Mouse (Mus musculus) limb, embryonic 13.5 days (tissue): ENCODE results near the gene Nup50. TPM values are rescaled to one million over a fixed set of nuclear protein-coding genes. Genes with fewer than 3 reads are reported as not detected.

Experiments used
- ATAC-seq: fragments of 200-750 bp; cut with Nextera tagmentation; 2 replicates; pipeline ENCODE4 v1.8.0; 2017; ENCODE audit warnings: low read depth, moderate number of reproducible peaks, moderate TSS enrichment; ENCODE audit not compliant: low FRiP score
- H3K27ac ChIP-seq: fragments of 300-500 bp; sonication (generic); 2 replicates; pipeline ENCODE4 v1.5.1; 2015; ENCODE audit warnings: inconsistent platforms, mild to moderate bottlenecking, moderate library complexity
- H3K27me3 ChIP-seq: fragments of 300-500 bp; sonication (generic); 2 replicates; pipeline ENCODE4 v1.6.1; 2015; ENCODE audit warnings: mild to moderate bottlenecking, inconsistent platforms
- H3K36me3 ChIP-seq: fragments of 300-500 bp; sonication (generic); 2 replicates; pipeline ENCODE4 v1.6.1; 2015; ENCODE audit warnings: inconsistent platforms, mild to moderate bottlenecking, moderate library complexity
- H3K4me1 ChIP-seq: fragments of 300-500 bp; sonication (generic); 2 replicates; pipeline ENCODE4 v1.6.1; 2015; ENCODE audit warnings: inconsistent platforms
- H3K4me2 ChIP-seq: fragments of 300-500 bp; sonication (generic); replicated peaks from 2 replicates; pipeline ENCODE4 v1.6.1; 2015; ENCODE audit warnings: inconsistent platforms, mild to moderate bottlenecking, moderate library complexity
- H3K4me3 ChIP-seq: fragments of 300-500 bp; sonication (generic); 2 replicates; pipeline ENCODE4 v1.5.1; 2015; ENCODE audit warnings: moderate library complexity, mild to moderate bottlenecking, inconsistent platforms
- H3K9ac ChIP-seq: fragments of 300-500 bp; sonication (generic); 2 replicates; pipeline ENCODE4 v1.6.1; 2015; ENCODE audit warnings: mild to moderate bottlenecking, inconsistent platforms
- H3K9me3 ChIP-seq: fragments of 300-500 bp; sonication (generic); 2 replicates; pipeline ENCODE4 v1.6.1; 2016; ENCODE audit warnings: inconsistent platforms
- WGBS: fragments of 180-500 bp; shearing (Covaris S2); methylation state at CpG from one replicate; pipeline ENCODE4 v1.1.7; 2015; 5-methylcytosine and 5-hydroxymethylcytosine counted together
- microRNA-seq: library from miRNA; unstranded; fragments of <30 nt; microRNA quantifications from one replicate; pipeline ENCODE4, GENCODE M21; 2016
- polyA plus RNA-seq: library from polyadenylated mRNA; unstranded; fragments of >200 nt; fragmentation: Nextera tagmentation; extraction: Ambion mirVana; gene quantifications from 2 replicates; pipeline ENCODE4 v1.2.1, GENCODE M21; 2015

The Nup50 gene
- polyA plus RNA-seq, 1 experiment from 2014 or later: 39.8 TPM

- no peak overlapping the region for H3K4me2 ChIP-seq
- 79% methylated on average over 7 of the region's 7 CpGs for WGBS
- peaks cover 33% of the 10 kb centered on the region for H3K4me1 ChIP-seq
- no peak overlapping the region for H3K4me3 ChIP-seq
- H3K27ac ChIP-seq: no peak overlapping the region
- no peak overlapping the region for H3K9ac ChIP-seq
- H3K27me3 ChIP-seq: 0 out of 2 replicates have a peak, but pooled peaks cover 1% of the 10 kb centered on the region
- no peak for ATAC-seq
- H3K9me3 ChIP-seq: no peaks in the 10 kb centered on the region
- no peaks in the 10 kb centered on the region; the same call in 1 of the 2 replicates for H3K36me3 ChIP-seq
These were observed 60.5 kb downstream of the Nup50 start for GRCm38 (mm10) chr15:84983721-84984120.

GRCm38 (mm10) chr15:84985516-84986160 lies 62.4 kb downstream of the Nup50 start:
- H3K4me1 ChIP-seq: peaks cover 37% of the 10 kb centered on the region
- H3K9ac ChIP-seq: peak overlapping the region; percentile 25; the same call in 1 of the 2 replicates
- no peak overlapping the region for H3K4me2 ChIP-seq
- H3K9me3 ChIP-seq: no peaks in the 10 kb centered on the region
- no peaks in the 10 kb centered on the region; the same call in 1 of the 2 replicates for H3K36me3 ChIP-seq
- no peak for ATAC-seq
- 88% methylated on average over 12 of the region's 12 CpGs for whole genome bisulfite sequencing
- no peak overlapping the region for H3K27ac ChIP-seq
- H3K27me3 ChIP-seq: peaks cover 6% of the 10 kb centered on the region; the same call in 1 of the 2 replicates
- no peak overlapping the region for H3K4me3 ChIP-seq

GRCm38 (mm10) chr15:84986171-84987019 lies 63.2 kb downstream of the Nup50 start:
- H3K9me3 ChIP-seq: no peaks in the 10 kb centered on the region
- H3K4me2 ChIP-seq: peak overlapping the region; percentile 94
- H3K4me3 ChIP-seq: peak overlapping the region; percentile 82
- H3K27me3 ChIP-seq: peaks cover 6% of the 10 kb centered on the region; the same call in 1 of the 2 replicates
- H3K9ac ChIP-seq: peak overlapping the region; percentile 91
- H3K27ac ChIP-seq: no peak overlapping the region
- 67% methylated on average over 4 of the region's 4 CpGs for WGBS
- H3K4me1 ChIP-seq: peaks cover 37% of the 10 kb centered on the region
- no peak for ATAC-seq
- H3K36me3 ChIP-seq: no peaks in the 10 kb centered on the region; the same call in 1 of the 2 replicates

GRCm38 (mm10) chr15:84987020-84987815 lies 64.0 kb downstream of the Nup50 start:
- peak overlapping the region; percentile 28; the same call in 1 of the 2 replicates for H3K27ac ChIP-seq

GRCm38 (mm10) chr15:84987874-84988825 lies 64.9 kb downstream of the Nup50 start, which contains the start of gene 5031439G07Rik:
Gene 5031439G07Rik, minus strand, starts transcription at chr15:84988551.
- peak within 1 kb of the TSS; percentile 28; the same call in 1 of the 2 replicates for H3K27ac ChIP-seq
- ATAC-seq: peak; percentile 93
- 2% methylated on average over 43 of the region's 59 CpGs for WGBS
- H3K4me1 ChIP-seq: peaks cover 36% of the 10 kb centered on the region
- peaks cover 6% of the 10 kb centered on the region; the same call in 1 of the 2 replicates for H3K27me3 ChIP-seq
- H3K9ac ChIP-seq: peak within 1 kb of the TSS; percentile 91
- peak within 1 kb of the TSS; percentile 94 for H3K4me2 ChIP-seq
- no peaks in the 10 kb centered on the region for H3K9me3 ChIP-seq
- no peaks in the 10 kb centered on the region; the same call in 1 of the 2 replicates for H3K36me3 ChIP-seq
- H3K4me3 ChIP-seq: peak within 1 kb of the TSS; percentile 82

More at GRCm38 (mm10) chr15:84987020-84987815, 64.0 kb downstream of the Nup50 start:
- H3K27me3 ChIP-seq: peaks cover 6% of the 10 kb centered on the region; the same call in 1 of the 2 replicates
- 1% methylated on average over 53 of the region's 53 CpGs for WGBS
- ATAC-seq: peak; percentile 28; the same call in 1 of the 2 replicates
- no peaks in the 10 kb centered on the region; the same call in 1 of the 2 replicates for H3K36me3 ChIP-seq
- H3K4me2 ChIP-seq: peak overlapping the region; percentile 94
- H3K9ac ChIP-seq: peak overlapping the region; percentile 91
- H3K4me1 ChIP-seq: peaks cover 37% of the 10 kb centered on the region
- no peaks in the 10 kb centered on the region for H3K9me3 ChIP-seq
- peak overlapping the region; percentile 82 for H3K4me3 ChIP-seq

- no peak overlapping the region for H3K4me2 ChIP-seq
- H3K9me3 ChIP-seq: no peaks in the 10 kb centered on the region
- no peak overlapping the region for H3K27ac ChIP-seq
- H3K4me3 ChIP-seq: no peak overlapping the region
- no peak overlapping the region for H3K9ac ChIP-seq
- H3K27me3 ChIP-seq: peaks cover 6% of the 10 kb centered on the region; the same call in 1 of the 2 replicates
- ATAC-seq: no peak
- peaks cover 26% of the 10 kb centered on the region for H3K4me1 ChIP-seq
- 61% methylated on average over 3 of the region's 3 CpGs for WGBS
- no peaks in the 10 kb centered on the region for H3K36me3 ChIP-seq
These were observed 65.9 kb downstream of the Nup50 start for GRCm38 (mm10) chr15:84989098-84989497.

- no peak for ATAC-seq
These were observed 66.6 kb downstream of the Nup50 start for GRCm38 (mm10) chr15:84989771-84990170.

More at GRCm38 (mm10) chr15:84989771-84990170, 66.6 kb downstream of the Nup50 start:
- H3K4me1 ChIP-seq: peaks cover 26% of the 10 kb centered on the region
- H3K27me3 ChIP-seq: peaks cover 6% of the 10 kb centered on the region
- no peaks in the 10 kb centered on the region for H3K36me3 ChIP-seq
- no peak overlapping the region for H3K4me2 ChIP-seq
- no peak overlapping the region for H3K27ac ChIP-seq
- 77% methylated on average over 7 of the region's 7 CpGs for WGBS
- no peaks in the 10 kb centered on the region for H3K9me3 ChIP-seq
- H3K4me3 ChIP-seq: no peak overlapping the region
- no peak overlapping the region for H3K9ac ChIP-seq

Small RNA genes within 50 kb of the gene (microRNA-seq; reads per million reads assigned to microRNA genes)
- 10.6 reads per million, percentile 28 among the genes with 10 or more reads in this experiment for gene Mir1249

Other genes starting within 250 kb of the Nup50 start
- 6.7 and 7.5 TPM in 2 replicates for gene Arhgap8, start 203.4 kb upstream of the Nup50 start, polyA plus RNA-seq
- gene Phf21b, start 67.4 kb upstream of the Nup50 start, polyA plus RNA-seq: 0.48 and 0.73 TPM in 2 replicates
- 0.68 and 0.73 TPM in 2 replicates for gene Gm29666, start 3.4 kb upstream of the Nup50 start, polyA plus RNA-seq
- 8.0 and 9.1 TPM in 2 replicates for gene 5031439G07Rik, start 65.1 kb downstream of the Nup50 start, polyA plus RNA-seq
- gene Upk3a, start 93.7 kb downstream of the Nup50 start, polyA plus RNA-seq: not detected in 2 replicates
- 27.1 and 28.3 TPM in 2 replicates for gene Fam118a, start 105.5 kb downstream of the Nup50 start, polyA plus RNA-seq
- 0.18 and 0.24 TPM in 2 replicates for gene Smc1b, start 208.6 kb downstream of the Nup50 start, polyA plus RNA-seq
- gene Ribc2, start 208.7 kb downstream of the Nup50 start, polyA plus RNA-seq: 0.83 and 1.3 TPM in 2 replicates